Mouse (Mus musculus): Measurements from ENCODE around the gene Ttc32. TPM values are rescaled to one million over a fixed set of nuclear protein-coding genes. Genes with fewer than 3 reads are reported as not detected.
"Not testable (repeated sequence)": the region's sequence is repeated elsewhere in the genome, so short reads cannot be mapped to it uniquely, and the experiment has no call there.

Ttc32 gene
- 1 to 10 TPM; 3.6 to 5.7 TPM for total RNA-seq (2021)
- long read RNA-seq, partial matches to known transcripts, result 0 of 3 reads
- long read RNA-seq, other reads (novel, unspliced or antisense), result 0 of 3 reads

DNA sequence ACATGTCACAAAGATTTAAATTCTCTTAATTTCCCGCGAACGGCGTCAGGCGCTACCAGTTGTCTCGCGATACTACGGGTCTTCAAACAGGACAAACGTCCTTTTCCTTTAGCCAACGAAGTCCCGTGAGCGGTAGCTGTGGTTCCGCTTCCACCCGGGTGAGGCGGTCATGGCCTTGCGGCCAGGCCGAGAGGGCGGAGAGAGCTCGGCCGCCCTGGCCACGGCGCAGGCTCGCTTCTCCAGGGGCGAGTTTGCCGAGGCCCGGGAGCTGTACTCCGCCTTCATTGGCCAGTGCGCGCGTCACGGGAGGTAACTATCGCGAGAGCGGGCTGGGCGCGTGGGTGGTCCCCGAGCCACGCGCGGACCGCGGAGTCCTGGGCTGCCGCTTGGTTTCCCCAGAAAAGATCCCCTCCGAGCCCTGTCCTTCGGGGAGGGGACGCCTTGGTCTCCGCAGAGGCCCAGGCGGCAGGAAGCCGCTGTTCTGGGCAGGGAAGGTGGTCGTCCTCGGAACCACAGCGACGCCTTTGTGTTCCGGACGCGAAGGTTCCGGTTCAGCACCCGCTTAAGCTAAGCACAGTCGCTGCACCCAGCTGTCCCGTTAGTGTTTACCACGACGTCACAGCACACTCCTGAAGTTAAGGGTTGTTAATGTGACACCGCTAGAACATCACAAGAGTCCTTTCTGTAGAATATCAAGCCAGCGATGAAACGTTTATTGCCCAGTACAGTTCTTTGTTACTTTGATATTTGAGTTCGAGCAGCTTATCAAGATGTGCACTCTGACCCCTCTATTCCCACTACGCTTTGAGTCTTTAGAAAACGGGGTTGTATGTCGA lies at the start of gene Ttc32:
Gene Ttc32 (plus strand): TSS at position 110 of the 836 bp plus-strand sequence.
- peak; percentile 90 to 96 for DNase-seq (ENCODE audit: low spot score in 2 of 2)

DNA sequence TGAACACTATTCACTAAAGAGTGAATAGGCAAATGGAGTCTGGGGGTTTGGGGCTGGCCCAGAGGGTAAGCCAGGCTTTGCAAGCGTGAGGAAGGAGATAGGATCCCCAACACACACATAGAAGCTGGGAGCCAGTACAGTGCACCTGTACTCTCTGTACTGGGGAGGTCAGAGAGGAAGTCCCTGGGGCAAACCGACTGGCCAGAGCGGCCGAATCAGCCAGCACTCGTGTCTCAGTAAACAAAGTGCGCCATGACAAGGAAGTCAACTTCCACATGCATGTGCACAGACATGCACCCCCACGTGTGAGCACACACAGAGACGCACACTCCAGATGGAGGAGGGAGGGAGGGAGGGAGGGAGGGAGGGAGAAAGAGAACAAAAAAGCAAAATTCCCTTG lies 36.6 kb upstream of the Ttc32 start:
- DNase-seq (ENCODE audit: low spot score in 2 of 2), result no peak

DNA sequence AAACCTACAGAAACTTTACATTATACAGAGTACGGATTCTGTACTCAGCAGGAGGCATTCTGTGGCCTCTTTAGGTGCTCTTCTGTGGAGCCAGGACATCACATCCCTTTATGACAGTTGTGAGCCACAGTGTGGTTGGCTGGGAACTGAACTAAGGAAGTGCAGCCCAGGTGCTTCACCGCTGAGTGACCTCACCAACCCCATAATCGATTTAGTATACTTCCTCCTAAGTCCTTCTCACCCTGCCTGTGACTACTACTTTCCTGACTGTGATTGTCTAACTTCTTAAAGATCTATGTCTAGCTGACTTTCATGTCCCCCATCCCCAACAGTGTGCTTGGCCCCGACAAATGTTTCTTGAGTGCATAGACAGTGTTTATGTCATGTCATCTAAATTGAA lies 31.5 kb upstream of the Ttc32 start:
- no peak for DNase-seq (ENCODE audit: low spot score in 2 of 2)

DNA sequence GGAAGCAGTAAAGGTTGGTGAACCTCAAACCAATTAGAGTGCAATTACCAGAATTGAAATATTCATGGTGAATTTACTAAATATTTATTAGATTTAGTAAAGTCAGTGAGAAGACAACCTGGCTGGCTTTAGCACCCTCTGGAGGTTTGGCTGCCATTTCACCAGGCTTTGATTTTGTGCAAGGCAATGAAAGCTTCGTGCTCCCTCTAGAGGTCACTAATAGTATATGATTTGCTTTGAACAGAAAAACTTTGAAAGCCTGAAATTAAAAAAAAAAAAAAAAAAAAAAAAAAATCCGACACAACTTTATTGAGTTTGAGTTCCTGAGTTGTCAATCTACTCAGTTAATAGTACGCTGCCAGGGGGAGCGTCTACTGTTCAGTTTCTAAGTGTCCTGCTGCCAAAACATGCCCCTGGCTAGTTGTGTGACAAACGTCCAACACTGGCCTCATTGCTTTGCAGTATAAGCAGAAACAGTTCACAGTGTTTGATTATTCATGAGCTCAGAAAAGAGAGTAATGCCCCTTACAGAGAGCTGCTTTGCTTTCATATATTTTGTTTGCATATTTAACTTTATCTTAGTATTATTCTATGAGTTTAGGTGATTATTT lies 27.7 kb upstream of the Ttc32 start:
- DNase-seq (ENCODE audit: low spot score in 2 of 2), result peak in 1 of 2 experiments; percentile 78

DNA sequence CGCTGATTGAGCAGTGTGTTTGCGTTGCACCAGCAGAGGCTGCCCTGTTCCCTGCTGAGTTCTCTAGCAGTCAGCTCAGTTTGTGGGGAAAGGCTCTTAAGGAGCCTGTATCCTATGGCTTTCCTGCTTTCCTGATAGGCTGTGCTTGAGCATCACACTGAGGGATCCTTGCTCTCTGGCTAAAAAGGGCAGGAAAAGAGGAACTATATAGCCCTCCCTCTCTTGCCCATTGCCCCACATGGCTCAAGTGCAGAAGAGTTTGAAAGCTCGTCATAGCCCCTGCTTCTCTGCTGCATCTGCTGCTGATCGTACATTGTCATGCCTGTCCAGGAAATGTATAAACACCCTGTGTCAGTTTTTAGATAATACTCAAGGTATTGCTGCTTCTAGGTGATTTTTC lies 22.7 kb upstream of the Ttc32 start:
- no peak for DNase-seq (ENCODE audit: low spot score in 2 of 2)

DNA sequence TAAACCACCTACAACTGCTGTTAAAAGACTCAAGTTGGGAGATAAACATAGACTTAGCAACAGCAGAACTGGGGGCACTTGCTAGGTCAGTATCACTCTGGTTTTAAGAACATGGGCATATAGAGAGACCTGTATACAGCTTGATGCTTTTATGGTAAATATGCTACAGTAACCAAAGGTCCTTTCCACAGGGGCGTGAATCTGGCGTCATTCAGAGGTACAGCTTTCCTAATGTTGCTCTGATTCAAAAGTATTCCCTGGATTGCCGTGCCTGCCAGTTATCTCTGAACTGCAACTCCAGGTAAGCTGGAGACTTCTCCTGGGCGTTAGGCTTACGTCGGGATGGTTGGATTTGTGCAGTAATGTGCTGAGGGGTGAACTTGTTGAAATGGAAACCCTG lies 22.0 kb upstream of the Ttc32 start:
- DNase-seq (ENCODE audit: low spot score in 2 of 2), result no peak

DNA sequence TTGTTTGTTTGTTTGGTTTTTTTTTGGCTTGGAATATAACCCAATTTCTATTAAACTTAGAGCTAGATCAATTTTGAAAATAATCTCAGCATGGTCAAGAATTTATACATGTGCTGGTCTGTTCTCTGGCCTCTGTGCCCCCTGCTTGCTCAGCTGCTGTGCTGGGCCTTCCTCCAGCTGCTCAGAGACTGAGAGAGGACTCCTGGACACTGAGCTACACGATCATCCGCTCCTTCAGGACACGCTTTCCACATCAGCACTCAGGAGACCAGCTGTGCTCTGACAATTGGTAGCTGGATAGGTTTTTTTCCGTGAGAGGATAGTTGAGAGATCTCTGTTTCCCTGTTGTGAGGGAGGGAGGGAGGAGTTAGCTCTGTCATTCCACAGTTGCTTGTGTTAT lies 19.5 kb upstream of the Ttc32 start:
- no peak for DNase-seq (ENCODE audit: low spot score in 2 of 2)

DNA sequence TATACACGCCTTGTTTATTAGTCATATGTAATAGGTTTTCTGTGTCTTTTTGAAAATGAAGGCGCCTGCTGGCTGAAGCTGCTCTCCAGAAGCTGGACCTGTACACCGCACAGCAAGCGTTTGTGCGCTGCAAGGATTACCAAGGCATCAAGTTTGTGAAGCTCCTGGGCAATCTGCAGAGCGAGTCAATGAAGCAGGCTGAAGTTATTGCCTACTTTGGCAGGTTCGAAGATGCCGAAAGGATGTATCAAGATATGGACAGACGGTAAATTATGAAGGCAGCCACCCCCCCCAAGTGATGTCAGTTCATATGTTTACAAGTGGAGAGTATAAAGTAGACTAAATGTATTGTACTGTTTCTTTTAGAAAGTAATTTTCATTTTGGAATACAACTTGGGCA lies 13.4 kb upstream of the Ttc32 start:
- no peak for DNase-seq (ENCODE audit: low spot score in 2 of 2)

DNA sequence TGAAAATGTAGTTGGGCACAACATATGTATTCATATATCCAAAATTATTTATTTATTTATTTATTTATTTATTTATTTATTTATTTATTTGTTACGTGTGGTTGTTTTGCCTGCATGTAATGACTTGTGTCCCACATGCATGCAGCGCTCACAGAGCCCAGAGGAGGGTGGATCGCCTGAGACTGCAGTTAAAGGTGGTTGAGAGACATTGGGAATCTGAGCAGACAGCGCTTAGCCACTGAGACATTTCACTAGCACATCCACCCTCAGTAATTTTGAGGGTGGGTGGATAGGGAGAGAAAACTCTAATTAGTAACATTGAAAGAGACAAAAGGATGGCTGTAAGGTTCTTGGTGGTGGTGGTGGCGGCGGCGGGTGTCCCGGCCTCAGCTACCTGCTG lies 9.4 kb upstream of the Ttc32 start:
- DNase-seq (ENCODE audit: low spot score in 2 of 2), result no peak

DNA sequence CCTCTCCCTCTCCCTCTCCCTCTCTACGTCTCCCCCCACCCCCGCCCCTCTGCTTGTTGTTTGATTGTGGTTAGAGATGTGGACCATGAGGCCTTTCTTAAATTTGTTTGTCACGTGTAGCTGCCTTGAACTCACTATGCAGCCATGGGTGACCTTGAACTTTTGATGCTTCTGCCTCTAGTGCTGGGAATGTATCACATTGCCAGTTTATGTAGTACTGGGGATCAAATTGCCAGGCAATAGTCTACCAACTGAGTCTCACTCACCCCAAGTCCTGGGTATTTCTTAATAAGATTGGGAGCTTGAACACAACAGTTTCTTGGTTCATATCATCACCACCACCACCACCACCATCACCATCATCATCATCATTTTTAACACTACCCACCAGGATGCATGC lies 8.8 kb upstream of the Ttc32 start:
- DNase-seq (ENCODE audit: low spot score in 2 of 2), result no peak

DNA sequence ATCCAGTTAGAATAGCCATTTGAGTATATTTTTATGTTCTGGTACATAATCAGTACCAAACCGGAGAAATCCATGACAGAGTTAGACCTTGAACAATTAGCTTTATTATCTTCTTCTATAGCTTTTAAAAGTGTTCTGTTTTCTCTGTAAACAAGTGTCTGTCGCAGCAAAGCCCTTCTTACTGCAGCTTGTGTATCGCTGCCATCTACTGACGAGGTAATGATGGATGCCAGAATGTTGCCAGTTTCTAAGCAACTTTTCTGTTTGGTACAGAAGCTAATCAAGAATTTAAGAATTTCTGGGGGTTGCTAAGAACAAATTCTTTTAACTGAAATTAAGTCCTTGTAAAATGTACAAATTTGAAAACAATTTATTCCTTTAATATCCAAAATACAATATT lies 6.8 kb upstream of the Ttc32 start:
- no peak for DNase-seq (ENCODE audit: low spot score in 2 of 2)

DNA sequence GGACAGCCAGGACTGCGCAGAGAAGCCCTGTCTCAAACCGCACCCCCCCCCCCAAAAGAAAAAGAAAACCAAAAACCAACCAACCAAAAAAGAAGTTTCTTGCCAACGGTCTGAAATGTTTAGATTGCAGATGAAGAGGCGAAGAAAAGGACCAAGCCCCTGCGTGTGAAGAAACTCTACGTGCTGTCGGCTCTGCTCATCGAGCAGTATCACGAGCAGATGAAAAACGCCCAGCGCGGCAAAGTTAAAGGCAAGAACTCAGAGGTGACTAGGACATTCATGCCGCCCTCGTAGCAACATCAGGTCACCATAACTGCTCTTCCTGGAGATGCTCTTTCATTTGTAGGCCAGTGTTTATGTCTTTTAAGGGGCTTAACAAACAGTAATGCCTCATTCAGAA lies 5.7 kb upstream of the Ttc32 start:
- no peak for DNase-seq (ENCODE audit: low spot score in 2 of 2)

DNA sequence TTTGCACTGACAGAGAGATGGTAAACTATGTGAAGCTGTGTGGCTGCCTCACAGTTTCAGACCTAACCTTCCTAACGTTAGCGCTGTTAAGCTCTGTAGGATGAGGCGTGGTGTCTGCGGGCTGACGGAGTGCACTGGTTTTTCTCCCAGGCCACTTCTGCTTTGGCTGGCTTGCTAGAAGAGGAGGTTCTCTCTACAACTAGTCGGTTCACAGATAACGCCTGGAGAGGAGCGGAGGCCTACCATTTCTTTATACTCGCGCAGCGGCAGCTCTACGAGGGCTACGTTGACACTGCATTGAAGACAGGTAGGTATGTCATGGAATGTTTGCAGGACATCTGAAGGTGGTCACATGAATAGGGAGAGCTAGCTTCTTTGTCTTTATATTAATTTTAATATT lies 5.1 kb upstream of the Ttc32 start:
- DNase-seq (ENCODE audit: low spot score in 2 of 2), result no peak

DNA sequence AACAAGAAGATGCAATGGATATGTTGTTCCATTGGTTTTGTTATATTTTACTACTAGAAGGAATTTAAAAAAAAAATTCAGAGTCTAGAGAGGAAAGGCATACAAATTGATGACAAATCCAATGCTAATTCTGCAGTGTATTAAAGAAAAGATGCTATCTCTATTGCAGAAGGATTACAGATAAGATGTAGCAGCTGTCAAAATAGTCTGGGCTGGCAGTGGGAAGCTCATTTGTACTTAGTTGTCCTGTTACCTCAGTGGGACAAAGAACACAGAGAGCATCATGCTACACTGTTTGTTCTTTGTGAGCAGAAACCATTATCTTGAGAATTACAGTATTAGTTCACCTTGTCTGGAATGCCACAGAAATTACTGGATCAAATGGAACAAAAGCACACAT lies 3.0 kb upstream of the Ttc32 start:
- no peak for DNase-seq (ENCODE audit: low spot score in 2 of 2)

DNA sequence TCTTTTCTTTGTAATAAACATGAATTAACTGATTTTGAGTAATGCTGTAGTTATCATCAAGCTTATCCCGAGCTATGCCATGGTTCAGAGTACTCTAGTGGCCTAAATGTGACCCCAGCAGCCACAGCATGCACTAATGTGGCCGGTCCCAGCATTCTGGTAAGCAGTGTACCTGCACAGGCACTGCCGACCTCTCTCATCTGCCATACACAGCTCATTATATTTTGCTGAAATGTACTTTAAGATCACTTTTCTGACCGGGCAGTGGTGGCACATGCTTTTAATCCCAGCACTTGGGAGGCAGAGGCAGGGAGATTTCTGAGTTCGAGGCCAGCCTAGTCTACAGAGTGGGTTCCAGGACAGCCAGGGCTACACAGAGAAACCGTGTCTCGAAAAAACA lies 981 bp upstream of the Ttc32 start:
- not testable (repeated sequence) for DNase-seq (ENCODE audit: low spot score in 2 of 2)

DNA sequence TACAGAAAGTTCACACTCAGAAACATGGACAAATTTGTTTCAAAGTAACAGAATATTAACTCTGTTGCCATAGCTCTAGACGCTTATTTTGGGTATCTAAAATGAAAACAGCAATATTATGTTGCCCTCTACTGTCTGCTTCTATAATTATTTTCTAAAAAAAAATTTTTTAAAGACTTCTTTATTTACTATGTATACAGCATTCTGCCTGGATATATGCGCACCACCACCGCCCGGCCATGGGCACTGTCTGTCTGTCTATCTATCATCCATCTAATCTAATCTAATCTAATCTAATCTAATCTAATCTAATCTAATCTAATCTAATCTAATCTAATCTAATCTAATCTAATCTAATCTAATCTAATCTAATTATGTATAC lies 300 bp upstream of the Ttc32 start:
- no peak for DNase-seq (ENCODE audit: low spot score in 2 of 2)

DNA sequence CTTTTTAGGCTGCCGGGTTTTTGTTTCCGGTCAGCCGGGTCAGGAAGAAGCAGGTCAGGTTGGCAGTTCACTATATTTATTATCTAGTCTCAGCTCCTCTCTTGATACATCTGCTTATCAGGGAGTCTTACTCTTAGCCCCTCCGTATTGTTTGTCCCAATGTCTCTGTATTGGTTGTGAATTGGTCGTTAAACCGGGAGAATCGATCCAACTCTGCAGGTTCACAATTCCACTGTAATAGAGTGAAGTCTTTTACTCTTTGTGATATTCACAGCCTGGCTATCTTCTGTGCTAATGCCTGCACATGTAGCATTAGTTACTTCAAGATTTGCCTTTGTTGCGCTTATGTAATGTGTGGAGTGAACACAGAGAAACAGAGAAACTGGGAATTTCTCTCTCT lies 1.4 kb downstream of the Ttc32 start:
- DNase-seq (ENCODE audit: low spot score in 2 of 2), result no peak

DNA sequence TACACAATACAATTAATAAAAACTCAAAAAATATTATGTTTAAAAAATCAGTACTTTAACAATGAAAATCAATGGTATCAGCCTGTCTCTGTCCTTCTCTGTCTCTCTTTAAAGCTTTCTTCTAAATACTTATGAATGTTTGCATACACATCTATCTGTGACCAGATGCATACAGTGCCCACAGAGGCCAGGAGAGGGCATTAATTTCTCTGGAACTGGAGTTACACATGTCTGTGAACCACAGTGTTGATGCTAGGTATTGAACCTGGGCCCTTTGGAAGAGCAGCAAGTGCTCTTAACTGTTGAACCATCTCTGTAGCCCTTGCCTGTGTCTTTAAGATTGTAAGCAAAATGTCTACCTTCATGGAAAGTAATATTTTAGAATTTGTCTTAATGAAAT lies 3.3 kb downstream of the Ttc32 start:
- DNase-seq (ENCODE audit: low spot score in 2 of 2), result no peak

DNA sequence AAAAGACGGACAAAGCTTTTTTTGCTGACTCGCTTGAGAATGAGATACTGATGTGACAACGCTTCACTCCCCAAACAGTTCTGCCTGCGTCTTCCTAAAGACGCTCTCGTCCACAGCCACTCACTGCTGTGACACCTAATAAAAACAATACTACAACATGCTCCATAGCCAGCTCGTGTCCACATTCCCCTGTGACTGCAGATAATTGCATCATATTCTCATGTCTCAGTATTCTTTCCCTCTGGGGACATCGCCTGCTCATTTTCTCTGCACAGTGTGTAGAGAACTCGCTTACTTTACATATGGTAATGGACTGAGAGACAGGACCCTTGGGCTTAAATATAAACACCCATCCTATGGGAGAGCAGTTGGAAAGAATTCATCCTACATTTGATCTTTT lies 6.6 kb downstream of the Ttc32 start:
- DNase-seq (ENCODE audit: low spot score in 2 of 2), result no peak

DNA sequence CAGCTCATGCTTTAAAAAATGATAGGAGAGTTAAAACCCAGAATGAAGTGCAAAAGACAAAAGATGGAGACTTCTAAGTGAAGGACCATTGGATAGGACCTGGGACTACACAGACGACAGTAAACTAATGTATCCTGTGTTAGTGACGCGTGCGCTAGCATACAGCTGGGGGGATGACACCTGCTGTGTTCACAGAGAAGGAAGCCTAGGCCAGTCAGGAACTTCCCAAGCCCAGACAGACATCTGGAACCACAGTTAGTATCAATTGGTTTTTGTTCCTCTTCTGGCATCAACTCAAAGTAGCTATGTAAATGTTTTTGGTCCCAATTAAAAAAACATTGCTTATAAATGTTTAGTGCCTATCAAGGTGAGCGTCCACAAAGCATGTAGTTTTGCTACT lies 10.4 kb downstream of the Ttc32 start:
- DNase-seq (ENCODE audit: low spot score in 2 of 2), result no peak

DNA sequence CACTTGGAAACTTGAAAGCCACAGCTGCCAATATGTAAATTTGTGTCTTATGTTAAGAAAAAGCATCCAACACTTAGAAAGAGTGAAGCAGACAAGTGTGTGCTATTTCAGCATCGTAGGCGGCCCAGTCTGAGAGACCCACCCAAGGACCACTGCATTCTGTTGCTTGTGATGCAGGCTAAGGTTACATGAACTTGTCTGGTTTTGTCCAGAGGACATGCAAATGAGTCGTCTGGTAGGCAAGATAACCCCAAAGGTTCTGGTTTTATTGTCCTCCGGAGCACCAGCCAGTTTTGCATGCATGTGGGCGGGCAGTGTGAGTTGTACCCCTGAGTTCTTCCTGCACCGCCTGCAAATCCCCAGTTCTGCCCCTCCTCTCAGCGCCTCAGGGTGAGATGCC lies 10.9 kb downstream of the Ttc32 start:
- DNase-seq (ENCODE audit: low spot score in 2 of 2), result no peak

DNA sequence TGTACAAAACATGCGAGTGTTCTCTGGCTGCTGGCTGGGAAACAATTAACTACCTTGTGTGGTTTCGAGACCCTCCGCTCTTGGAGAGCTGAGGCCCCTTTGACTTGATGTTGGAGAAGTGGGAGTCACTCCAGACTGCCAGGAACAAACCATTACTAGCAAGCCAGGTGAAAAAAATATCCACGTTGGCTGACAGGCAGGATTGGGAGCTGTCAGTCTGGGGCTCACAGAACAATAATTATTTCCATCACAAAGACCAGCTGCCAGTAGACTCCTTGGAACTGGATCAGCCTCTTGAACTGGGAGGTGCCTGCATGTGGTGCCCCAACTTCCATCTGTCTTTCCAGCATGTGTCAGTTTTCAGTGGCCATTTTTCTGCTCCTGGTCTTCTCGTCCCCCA lies 12.5 kb downstream of the Ttc32 start:
- no peak for DNase-seq (ENCODE audit: low spot score in 2 of 2)

DNA sequence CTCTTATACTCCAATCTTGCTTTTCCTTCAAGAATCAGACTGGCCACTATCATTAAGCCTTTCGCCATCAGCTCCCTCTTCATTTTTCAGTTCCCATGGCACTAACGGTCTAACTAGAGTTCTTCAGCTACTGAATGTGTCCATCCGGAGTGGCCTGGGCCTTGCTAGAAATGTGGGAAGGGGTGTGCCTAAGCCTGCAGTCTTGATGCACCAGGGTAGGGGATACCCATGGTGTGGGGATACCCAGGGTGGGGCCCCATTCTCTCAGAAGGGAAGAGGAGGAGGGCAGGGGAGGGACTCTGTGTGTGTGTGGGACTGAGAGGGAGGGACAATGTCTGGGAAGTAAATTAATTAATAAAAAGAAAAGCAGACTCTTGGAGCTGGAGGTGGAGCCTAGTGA lies 13.0 kb downstream of the Ttc32 start:
- no peak for DNase-seq (ENCODE audit: low spot score in 2 of 2)
